Mouse (Mus musculus) intestine, embryonic 14.5 days (tissue): ENCODE measurements around the gene Alyref2. TPM values are rescaled to one million over a fixed set of nuclear protein-coding genes. Genes with fewer than 3 reads are reported as not detected.
"Not testable (repeated sequence)": the region's sequence is repeated elsewhere in the genome, so short reads cannot be mapped to it uniquely, and the experiment has no call there.

Experiments used
- ATAC-seq: fragments of 200-750 bp; cut with Nextera tagmentation; replicated peaks from 2 replicates; pipeline ENCODE4 v1.8.0; 2017; ENCODE audit warnings: low read depth, moderate number of reproducible peaks, moderate TSS enrichment, moderate library complexity; ENCODE audit not compliant: low FRiP score, low TSS enrichment
- DNase-seq: peaks from one replicate; pipeline ENCODE4 v3.0.0-alpha.2; 2018; ENCODE audit warnings: low spot score
- H3K27ac ChIP-seq: fragments of 300-500 bp; sonication (generic); 2 replicates; pipeline ENCODE4 v1.5.1; 2014; ENCODE audit warnings: low read depth, mild to moderate bottlenecking, control low read depth
- H3K27me3 ChIP-seq: fragments of 300-500 bp; sonication (generic); replicated peaks from 2 replicates; pipeline ENCODE4 v1.6.1; 2014; ENCODE audit warnings: low read length, control low read depth; ENCODE audit not compliant: control insufficient read depth, insufficient read depth
- H3K36me3 ChIP-seq: fragments of 300-500 bp; sonication (generic); 2 replicates; pipeline ENCODE4 v1.6.1; 2014; ENCODE audit warnings: low read length, control low read depth; ENCODE audit not compliant: control insufficient read depth, insufficient read depth
- H3K4me1 ChIP-seq: fragments of 300-500 bp; sonication (generic); replicated peaks from 2 replicates; pipeline ENCODE4 v1.6.1; 2014; ENCODE audit warnings: low read length, control low read depth, mixed read lengths; ENCODE audit not compliant: control insufficient read depth, insufficient read depth
- H3K4me2 ChIP-seq: fragments of 300-500 bp; sonication (generic); 2 replicates; pipeline ENCODE4 v1.6.1; 2014; ENCODE audit warnings: low read length
- H3K4me3 ChIP-seq: fragments of 300-500 bp; sonication (generic); 2 replicates; pipeline ENCODE4 v1.5.1; 2014; ENCODE audit warnings: low read depth, low read length, control low read depth, mixed read lengths
- H3K9ac ChIP-seq: fragments of 300-500 bp; sonication (generic); 2 replicates; pipeline ENCODE4 v1.6.1; 2014; ENCODE audit warnings: mild to moderate bottlenecking, low read length
- H3K9me3 ChIP-seq: fragments of 300-500 bp; sonication (generic); 2 replicates; pipeline ENCODE4 v1.6.1; 2016; ENCODE audit warnings: low read length, control low read depth; ENCODE audit not compliant: control insufficient read depth
- WGBS: fragments of 180-500 bp; shearing (Covaris S2); extraction: QIAGEN DNeasy Blood & Tissue Kit; methylation state at CpG from one replicate; pipeline ENCODE4 v1.1.7; 2014; 5-methylcytosine and 5-hydroxymethylcytosine counted together
- polyA plus RNA-seq: library from polyadenylated mRNA; unstranded; fragments of >200 nt; fragmentation: Nextera tagmentation; extraction: Ambion mirVana; gene quantifications from 2 replicates; pipeline ENCODE4 v1.2.1, GENCODE M21; 2014

The Alyref2 gene
- polyA plus RNA-seq, 1 experiment from 2014 or later: 10.9 TPM

GRCm38 (mm10) chr1:171469678-171470077 lies 33.6 kb upstream of the Alyref2 start:
- no peak for DNase-seq
- Histone ChIP-seq H3K4me1 (no peaks in the 10 kb centered on the region; the same call in 1 of the 2 replicates), H3K4me2 (no peak overlapping the region), H3K4me3 (no peak overlapping the region), H3K9ac (no peak overlapping the region), H3K27ac (no peak overlapping the region), H3K36me3 (no peaks in the 10 kb centered on the region), H3K9me3 (no peaks in the 10 kb centered on the region), H3K27me3 (no peaks in the 10 kb centered on the region)
- 78% methylated on average over 3 of the region's 3 CpGs for WGBS
- no peak for ATAC-seq

- no peak for ATAC-seq
- Histone ChIP-seq H3K36me3 (no peaks in the 10 kb centered on the region), H3K4me2 (no peak overlapping the region), H3K4me1 (no peaks in the 10 kb centered on the region; the same call in 1 of the 2 replicates), H3K4me3 (no peak overlapping the region), H3K9me3 (no peaks in the 10 kb centered on the region), H3K9ac (no peak overlapping the region), H3K27me3 (no peaks in the 10 kb centered on the region), H3K27ac (no peak overlapping the region)
- peak; percentile 85 for DNase-seq
- 31% methylated on average over 7 of the region's 7 CpGs for WGBS
These were observed 32.9 kb upstream of the Alyref2 start for GRCm38 (mm10) chr1:171470371-171470871.

GRCm38 (mm10) chr1:171470896-171471295 lies 32.4 kb upstream of the Alyref2 start:
- ATAC-seq: no peak
- Histone ChIP-seq H3K36me3 (no peaks in the 10 kb centered on the region), H3K4me3 (no peak overlapping the region), H3K9me3 (no peaks in the 10 kb centered on the region), H3K4me2 (no peak overlapping the region), H3K27me3 (no peaks in the 10 kb centered on the region), H3K27ac (no peak overlapping the region), H3K4me1 (no peaks in the 10 kb centered on the region; the same call in 1 of the 2 replicates), H3K9ac (no peak overlapping the region)
- WGBS: 84% methylated on average over 5 of the region's 5 CpGs
- no peak for DNase-seq

GRCm38 (mm10) chr1:171471452-171471851 lies 31.8 kb upstream of the Alyref2 start:
- ATAC-seq (no peak), DNase-seq (no peak)
- Histone ChIP-seq H3K4me3 (no peak overlapping the region), H3K27me3 (no peaks in the 10 kb centered on the region), H3K4me2 (no peak overlapping the region), H3K4me1 (no peaks in the 10 kb centered on the region; the same call in 1 of the 2 replicates), H3K27ac (no peak overlapping the region), H3K9ac (no peak overlapping the region), H3K36me3 (no peaks in the 10 kb centered on the region), H3K9me3 (no peaks in the 10 kb centered on the region)
- 65% methylated on average over 1 of the region's 1 CpGs for WGBS

- 90% methylated on average over 8 of the region's 8 CpGs for WGBS
- H3K36me3 ChIP-seq, H3K4me1 ChIP-seq, ATAC-seq, H3K4me2 ChIP-seq, H3K9ac ChIP-seq, DNase-seq, H3K27ac ChIP-seq, H3K9me3 ChIP-seq, H3K4me3 ChIP-seq, H3K27me3 ChIP-seq: not testable (repeated sequence)
These were observed 31.3 kb upstream of the Alyref2 start for GRCm38 (mm10) chr1:171471941-171472340.

- WGBS: 47% methylated on average over 4 of the region's 4 CpGs
- DNase-seq (no peak), ATAC-seq (no peak)
- Histone ChIP-seq H3K36me3 (no peaks in the 10 kb centered on the region), H3K9me3 (no peaks in the 10 kb centered on the region), H3K4me1 (no peaks in the 10 kb centered on the region; the same call in 1 of the 2 replicates), H3K27ac (no peak overlapping the region), H3K4me3 (no peak overlapping the region), H3K27me3 (no peaks in the 10 kb centered on the region), H3K9ac (no peak overlapping the region), H3K4me2 (no peak overlapping the region)
These were observed 29.8 kb upstream of the Alyref2 start for GRCm38 (mm10) chr1:171473506-171473905.

- H3K27me3 ChIP-seq: no peaks in the 10 kb centered on the region
- no peak overlapping the region for H3K4me3 ChIP-seq
- 67% methylated on average over 9 of the region's 9 CpGs for WGBS
- H3K9ac ChIP-seq: no peak overlapping the region
- no peaks in the 10 kb centered on the region for H3K9me3 ChIP-seq
- H3K27ac ChIP-seq: no peak overlapping the region
- no peaks in the 10 kb centered on the region; the same call in 1 of the 2 replicates for H3K4me1 ChIP-seq
- ATAC-seq: no peak
- no peaks in the 10 kb centered on the region for H3K36me3 ChIP-seq
- H3K4me2 ChIP-seq: no peak overlapping the region
- no peak for DNase-seq
These were observed 29.2 kb upstream of the Alyref2 start for GRCm38 (mm10) chr1:171473920-171474640.

GRCm38 (mm10) chr1:171477123-171477522 lies 26.2 kb upstream of the Alyref2 start:
- Histone ChIP-seq H3K27ac (no peak overlapping the region), H3K36me3 (no peaks in the 10 kb centered on the region), H3K4me2 (no peak overlapping the region), H3K9me3 (peaks cover 3% of the 10 kb centered on the region; the same call in 1 of the 2 replicates), H3K27me3 (no peaks in the 10 kb centered on the region), H3K9ac (no peak overlapping the region), H3K4me3 (no peak overlapping the region), H3K4me1 (no peaks in the 10 kb centered on the region)
- ATAC-seq (no peak), DNase-seq (no peak)
- 60% methylated on average over 8 of the region's 8 CpGs for WGBS
